13 mouse cellular contexts compared by ENCODE assay signal in genomic region chr10:42211407-42211806, GRCm38 (mm10).
DNase-seq lines count a peak whose midpoint lies in the region; ATAC-seq lines count a peak whose summit lies in the region.
"Had no signal": no experiment of that assay in that cellular context is flagged by ENCODE, and none has a peak within 500 bp of the region (broad histone marks: within the 10 kb centered on the region; RNA-seq: fewer than 3 reads in every experiment).

No protein-coding gene starts in this region.

- peaks cover 19% of the 10 kb centered on the region for H3K4me1 ChIP-seq in intestine, embryonic 16.5 days (ENCODE audit: control insufficient read depth, insufficient read depth, low read length)

- no peaks in the 10 kb centered on the region for H3K36me3 ChIP-seq in intestine, embryonic 16.5 days (ENCODE audit: control insufficient read depth, insufficient read depth, low read length)

- no peaks in the 10 kb centered on the region for H3K27me3 ChIP-seq in intestine, embryonic 16.5 days (replicated peaks; ENCODE audit: control insufficient read depth, insufficient read depth, low read length)
- H3K27me3 ChIP-seq: CH12.LX; megakaryocyte, embryonic 14.5 days had no signal

- no peak overlapping the region for H3K4me3 ChIP-seq in intestine, embryonic 16.5 days (ENCODE audit: low read length)
- H3K4me3 ChIP-seq: megakaryocyte, embryonic 14.5 days had no signal

- no peak overlapping the region for H3K9ac ChIP-seq in intestine, embryonic 16.5 days (ENCODE audit: low read depth, low read length)

- peaks cover 3% of the 10 kb centered on the region; the same call in 1 of the 2 replicates for H3K9me3 ChIP-seq in intestine, embryonic 16.5 days (ENCODE audit: control insufficient read depth, low read length)

- ATAC-seq in intestine, embryonic 16.5 days, result 0 out of 2 replicates have a peak, but pooled peaks have one; percentile 42

- peak overlapping the region; percentile 55; the same call in 1 of the 2 replicates for H3K27ac ChIP-seq in intestine, embryonic 16.5 days (ENCODE audit: low read length)

- H3K4me2 ChIP-seq in intestine, embryonic 16.5 days (ENCODE audit: low read depth, low read length), result no peak overlapping the region

- DNase-seq in heart, adult 8-10 months (ENCODE audit: low spot score), result peak; percentile 53
- DNase-seq in heart, postnatal 4 days, result no peak
- peak; percentile 55 for DNase-seq in kidney, postnatal 14 days
- DNase-seq in kidney, adult 11 months, result no peak
- DNase-seq in lung, postnatal 25 days (ENCODE audit: low spot score), result peak; percentile 52
- no peak for DNase-seq in ovary, postnatal 14 days (ENCODE audit: low spot score)
- DNase-seq in retina, postnatal 1 day, result no peak
- DNase-seq: adrenal gland, postnatal 25 days; cerebellum, adult 11 months; thymus, postnatal 25 days had no signal

- 60% methylated on average over 7 of the region's 7 CpGs for WGBS in intestine, embryonic 16.5 days

Comparison
In these comparisons a context has a peak if more than half of its experiments do, and no peak if none do; other contexts are left out.
1. DNase-seq: peak in heart, adult 8-10 months (single experiment), kidney, postnatal 14 days (single experiment) and lung, postnatal 25 days (single experiment); none in heart, postnatal 4 days (single experiment), kidney, adult 11 months (single experiment), ovary, postnatal 14 days (single experiment) and retina, postnatal 1 day (single experiment).